Mouse (Mus musculus): ENCODE measurements around the gene Bmp2k.

Gene Bmp2k

DNA sequence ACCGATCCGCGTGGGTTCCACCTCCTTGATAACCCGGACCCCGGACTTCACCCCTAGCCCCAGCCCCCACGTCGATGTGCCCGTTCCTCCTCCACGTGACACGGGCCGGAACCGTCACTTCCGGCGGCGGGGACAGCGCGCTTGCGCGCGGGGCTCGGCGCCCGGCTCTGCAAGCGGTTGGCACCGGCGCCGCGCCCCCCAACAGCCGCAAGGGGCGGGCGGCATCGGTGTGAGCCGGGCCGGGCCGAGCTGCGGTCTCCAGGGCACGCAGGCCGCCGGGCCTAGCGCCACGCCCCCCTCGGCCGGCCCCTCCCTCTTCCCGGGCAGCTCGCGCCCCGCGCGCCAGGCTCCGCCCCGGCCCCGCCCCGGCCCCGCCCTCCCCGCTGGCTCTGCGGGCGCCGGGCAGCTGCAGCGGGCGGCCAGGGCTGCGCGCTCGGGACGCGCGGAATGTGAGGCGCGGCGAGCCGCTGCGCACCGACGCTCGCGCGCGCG, at the start of gene Bmp2k:
Gene Bmp2k, plus strand, starts transcription at position 380 of the 492 bp plus-strand sequence.
- DNase-seq = peak; percentile 92

DNA sequence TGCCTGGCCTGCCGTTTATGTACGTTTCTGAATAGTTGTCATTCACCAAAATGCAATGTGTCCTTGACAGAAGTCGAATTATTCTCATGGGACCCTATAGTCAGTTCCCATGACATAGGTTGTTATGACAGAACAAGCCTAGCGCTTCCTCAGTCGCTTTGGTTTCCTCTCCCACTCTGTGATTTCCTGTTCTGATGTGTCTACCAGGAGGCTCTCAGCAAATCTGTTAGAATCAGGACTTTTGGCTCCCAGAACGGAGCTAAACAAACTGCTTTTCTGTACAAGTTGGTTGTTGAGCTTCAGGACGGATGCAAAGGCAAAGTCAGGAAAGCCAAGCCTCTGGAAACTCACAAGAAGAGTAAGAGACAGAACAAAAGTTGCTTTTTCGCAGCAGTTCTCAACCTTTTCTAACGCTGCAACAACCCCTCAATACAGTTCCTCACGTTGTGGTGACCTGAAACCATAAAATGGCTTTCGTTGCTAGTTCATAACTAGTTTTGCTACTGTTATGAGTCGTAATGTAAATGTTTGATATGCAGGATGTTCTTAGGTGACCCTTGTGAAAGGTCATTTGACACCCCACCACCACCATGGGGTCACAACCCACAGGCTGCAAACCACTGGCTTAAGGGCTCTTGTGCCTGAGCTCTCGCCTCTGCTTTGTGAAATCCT, 48.5 kb upstream of the Bmp2k start:
- no peak for DNase-seq

DNA sequence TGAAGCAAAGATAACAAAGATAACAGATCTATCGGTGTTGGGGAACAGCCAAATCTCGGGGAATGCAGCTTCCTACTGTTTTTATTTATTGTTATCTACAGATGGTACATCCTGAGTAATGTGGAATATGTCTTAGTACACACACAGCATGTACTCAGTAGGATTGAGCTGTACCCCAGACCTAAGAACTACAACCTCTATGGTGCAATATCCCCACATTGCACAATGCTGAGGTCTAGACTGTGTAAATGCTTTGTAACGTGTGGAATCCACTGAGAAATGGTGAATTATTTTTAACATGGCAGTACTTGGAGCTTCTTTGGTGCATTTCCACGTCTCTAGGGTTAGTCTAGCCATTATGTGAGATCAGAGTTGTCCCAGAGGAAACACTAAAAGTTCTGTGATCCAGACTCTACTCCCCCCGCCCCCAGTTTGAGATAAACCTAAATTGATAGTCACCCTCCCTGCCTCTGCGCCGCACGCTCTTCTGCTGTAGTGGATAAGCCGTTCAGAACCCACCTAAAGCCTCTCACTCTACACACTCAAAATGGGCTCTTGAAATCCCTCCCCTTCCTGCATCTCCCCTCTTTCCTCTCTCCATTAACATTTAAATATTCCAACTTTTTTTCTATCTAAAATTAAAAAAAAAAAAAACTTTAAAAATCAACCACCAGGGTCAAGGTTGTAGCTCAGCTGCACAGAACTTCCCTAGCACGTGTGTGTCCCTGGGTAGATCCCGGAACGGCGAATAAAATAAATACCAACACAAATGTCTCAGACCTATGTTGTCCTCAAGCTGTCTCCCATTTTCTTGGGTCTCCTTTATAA, 47.4 kb upstream of the Bmp2k start:
- DNase-seq = no peak

DNA sequence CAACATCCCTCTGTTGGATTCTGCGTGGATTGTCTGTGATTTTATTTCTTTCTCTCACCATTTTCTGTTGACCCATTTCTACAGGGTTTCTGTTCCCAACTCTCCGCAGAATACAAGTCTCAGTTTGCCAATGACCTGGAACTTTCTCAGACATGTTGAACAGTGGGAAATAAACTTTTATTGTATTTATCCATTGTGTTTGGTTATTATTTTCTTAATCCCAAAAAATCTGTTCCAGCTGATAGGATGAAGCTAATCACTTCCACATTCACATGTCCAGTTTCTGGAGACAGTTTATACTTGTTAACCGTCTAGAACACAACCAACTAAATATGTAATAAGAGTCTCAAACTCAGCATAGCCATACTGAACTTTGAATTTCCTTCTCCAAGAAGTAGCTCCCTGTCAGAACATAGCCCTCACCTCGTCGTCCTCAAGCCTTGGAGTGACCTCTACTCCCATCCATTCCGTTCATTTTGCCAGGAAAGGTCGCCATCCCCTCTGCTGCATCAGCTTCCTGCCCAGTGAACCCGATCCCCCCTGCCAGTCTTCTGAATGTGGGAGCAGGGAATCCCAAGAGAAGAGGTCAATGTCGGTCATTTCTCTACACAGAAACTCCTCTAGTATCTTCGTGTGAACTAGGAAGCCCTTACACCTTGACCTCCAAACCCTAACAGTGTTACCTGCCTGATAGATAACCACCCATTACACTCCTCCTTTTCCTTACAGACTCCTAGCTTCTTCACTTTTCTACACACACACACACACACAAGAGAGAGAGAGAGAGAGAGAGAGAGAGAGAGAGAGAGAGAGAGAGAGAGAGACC, 46.6 kb upstream of the Bmp2k start:
- DNase-seq = no peak

DNA sequence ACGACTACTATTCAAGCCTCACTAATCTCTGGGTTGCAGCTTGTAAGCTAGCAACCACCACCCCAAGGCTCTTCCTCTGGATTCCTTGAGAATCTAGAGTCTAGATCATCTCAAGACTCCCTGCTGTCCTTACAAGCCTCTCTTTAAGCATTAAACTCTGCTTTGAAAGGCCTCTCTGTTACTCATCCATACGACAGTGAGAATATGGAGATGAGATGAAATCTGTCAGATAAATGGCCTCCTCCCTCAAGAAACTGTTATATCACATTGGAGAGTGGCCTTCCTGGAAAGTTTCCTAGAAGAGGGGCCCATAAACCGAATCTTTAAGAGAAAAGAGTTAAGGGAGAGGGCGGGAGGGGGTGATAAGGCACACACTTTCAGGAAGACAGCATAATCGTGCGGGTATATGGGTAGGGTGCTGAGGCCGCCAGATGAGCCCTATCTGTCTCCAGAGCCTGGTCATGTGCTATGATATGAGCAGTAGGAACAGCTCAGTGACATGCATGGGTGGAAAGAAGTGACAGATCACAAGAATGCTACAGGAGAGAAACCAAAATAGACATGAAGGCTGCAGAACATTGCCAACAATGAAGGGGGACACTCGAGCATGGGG, 45.9 kb upstream of the Bmp2k start:
- no peak for DNase-seq

DNA sequence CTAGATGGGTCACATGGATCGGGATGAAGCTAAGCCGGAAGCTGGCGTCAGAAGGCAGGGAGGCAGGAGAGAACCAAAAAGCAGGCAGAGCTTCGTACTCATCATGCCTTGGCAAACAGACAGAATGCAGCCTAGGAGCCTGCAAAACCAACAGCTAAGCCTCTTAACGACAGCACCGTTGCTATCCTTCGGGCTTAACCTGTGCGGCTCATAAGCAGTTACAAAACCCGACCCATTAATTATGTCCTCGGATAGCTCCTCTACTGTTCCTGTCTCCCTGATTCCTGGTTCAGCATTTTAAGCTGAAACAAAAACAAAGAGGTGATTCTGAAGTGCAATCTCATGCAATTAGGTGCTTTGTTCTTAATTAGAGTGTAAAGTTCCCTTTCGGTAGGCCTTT, 43.4 kb upstream of the Bmp2k start:
- no peak for DNase-seq

DNA sequence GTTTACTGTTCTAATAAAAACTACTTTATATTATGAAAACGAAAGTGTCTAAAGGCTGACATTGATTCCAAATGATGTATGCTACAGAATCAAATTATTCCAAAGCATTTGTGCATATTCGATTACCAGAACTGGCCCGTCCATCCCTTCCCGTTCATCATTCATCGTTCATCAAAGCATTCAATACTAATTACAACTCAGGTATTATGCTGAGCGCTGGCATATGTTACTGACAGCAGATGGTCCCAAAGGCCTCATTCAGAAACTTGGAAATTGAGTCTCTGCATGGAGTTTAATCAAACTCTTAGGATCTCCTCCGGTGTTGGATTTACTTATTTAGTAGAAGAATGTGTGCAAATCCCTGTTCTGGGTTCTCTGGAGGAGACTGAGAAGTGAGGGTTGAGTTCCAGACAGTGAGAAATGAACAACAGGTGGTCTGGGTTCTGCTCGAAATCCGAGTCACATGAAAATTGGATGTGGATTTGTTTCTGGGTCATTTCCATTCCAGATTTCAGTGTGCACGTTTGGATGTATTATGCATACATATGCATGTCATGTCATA, 42.9 kb upstream of the Bmp2k start:
- no peak for DNase-seq

DNA sequence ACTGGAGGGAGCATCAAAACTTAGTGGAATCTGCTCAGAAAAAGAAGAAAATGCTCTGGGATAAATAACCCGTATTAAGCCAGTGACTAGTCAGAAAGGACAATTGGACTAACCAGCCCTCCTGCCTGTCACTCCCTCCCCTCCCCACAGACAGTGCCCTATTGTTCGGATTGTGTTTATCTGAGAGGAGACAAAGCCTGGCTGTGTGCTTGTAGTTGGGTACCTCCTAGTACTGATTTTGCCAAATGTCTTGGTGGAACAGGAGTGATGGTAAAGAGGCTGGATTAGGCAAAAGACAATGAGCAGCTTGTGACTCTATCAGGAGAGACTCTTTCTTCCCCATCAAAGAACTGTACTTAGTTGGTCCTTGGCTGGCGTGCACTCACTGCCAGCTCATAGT, 40.6 kb upstream of the Bmp2k start:
- no peak for DNase-seq

DNA sequence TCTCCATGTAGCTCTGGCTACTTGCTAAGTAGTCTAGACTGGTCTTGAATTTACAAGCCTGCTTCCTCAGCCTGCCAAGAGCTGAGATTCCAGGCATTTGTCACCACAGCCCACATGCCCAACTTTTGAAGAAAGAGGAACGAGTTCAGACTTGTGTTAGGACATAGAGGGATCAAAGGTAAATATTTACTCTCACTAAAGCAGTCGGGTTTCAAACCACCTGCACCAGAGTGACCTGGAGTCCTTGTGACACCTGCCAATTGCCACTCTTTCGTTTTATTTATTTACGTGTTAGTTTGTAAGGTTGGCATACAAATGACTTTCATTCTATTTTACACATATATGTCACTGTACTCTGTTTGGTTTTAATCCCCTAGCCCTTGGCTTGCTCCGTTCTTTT, 36.4 kb upstream of the Bmp2k start:
- no peak for DNase-seq

DNA sequence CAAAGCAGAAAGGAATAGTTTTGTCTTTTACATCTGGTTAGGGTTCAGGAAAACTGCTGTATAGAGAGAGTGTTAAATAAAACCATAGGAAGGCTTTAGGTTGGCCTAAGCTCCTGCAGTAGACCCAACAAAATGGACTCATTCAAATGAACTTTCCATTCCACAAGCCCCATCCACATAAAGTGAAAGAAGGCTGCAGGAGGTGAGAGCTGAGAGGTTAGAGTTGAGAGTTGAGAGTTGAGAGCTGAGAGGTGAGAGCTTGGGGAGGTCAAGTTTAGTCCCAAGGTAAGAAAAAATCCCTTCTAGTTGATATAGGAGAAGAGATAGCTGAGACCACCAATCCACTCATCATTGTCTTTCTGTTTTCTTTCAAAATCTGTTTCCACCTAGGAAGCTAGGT, 35.6 kb upstream of the Bmp2k start:
- no peak for DNase-seq

DNA sequence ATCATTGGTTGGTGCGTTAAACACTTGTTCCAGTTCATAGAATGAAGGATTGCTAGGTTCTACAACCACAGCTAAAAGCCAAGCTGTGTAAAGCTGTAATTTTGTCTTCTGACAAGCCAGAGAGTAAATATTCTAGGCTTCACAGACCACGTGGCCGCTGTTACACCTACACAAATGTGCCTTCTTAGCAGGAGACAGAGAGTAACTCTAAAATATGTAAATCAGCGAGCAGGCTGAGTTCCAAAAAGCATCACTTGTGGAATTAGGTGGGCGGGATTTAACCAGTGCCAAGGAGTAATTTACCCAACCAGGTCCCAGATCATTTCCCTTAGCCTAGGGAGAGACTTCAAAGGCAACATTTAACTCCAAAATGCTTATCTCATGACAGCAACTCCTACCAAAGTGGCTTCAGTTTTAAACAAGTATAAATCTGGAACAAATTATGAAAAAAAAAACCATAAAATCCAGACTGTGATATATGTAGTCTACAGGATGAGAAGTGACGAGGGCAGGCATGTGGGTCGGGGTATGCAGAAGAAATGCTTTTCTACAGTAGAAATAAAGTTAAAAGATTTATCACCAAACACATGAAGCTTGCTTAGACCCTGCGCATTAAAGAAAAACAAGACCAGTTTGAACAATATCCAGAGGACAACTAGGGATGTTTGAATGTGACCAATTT, 35.1 kb upstream of the Bmp2k start:
- DNase-seq = peak; percentile 39

DNA sequence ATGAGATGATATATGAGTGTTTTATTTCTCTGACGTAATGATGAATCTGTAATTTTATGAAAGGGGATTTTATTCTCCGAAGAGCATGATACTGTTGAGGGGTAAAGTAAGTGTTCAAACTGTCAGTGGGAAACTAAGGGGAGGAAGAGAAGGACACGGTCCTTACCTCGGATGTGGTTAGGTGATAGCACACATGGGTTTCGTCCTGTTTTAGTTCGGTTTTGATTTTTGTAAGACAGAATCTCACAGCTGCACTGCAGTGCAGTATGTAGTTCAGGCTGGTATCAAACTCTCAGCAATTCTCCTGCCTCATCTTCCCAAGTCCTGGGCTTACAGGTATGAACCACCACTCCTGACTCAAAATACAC, 34.6 kb upstream of the Bmp2k start:
- DNase-seq = no peak

DNA sequence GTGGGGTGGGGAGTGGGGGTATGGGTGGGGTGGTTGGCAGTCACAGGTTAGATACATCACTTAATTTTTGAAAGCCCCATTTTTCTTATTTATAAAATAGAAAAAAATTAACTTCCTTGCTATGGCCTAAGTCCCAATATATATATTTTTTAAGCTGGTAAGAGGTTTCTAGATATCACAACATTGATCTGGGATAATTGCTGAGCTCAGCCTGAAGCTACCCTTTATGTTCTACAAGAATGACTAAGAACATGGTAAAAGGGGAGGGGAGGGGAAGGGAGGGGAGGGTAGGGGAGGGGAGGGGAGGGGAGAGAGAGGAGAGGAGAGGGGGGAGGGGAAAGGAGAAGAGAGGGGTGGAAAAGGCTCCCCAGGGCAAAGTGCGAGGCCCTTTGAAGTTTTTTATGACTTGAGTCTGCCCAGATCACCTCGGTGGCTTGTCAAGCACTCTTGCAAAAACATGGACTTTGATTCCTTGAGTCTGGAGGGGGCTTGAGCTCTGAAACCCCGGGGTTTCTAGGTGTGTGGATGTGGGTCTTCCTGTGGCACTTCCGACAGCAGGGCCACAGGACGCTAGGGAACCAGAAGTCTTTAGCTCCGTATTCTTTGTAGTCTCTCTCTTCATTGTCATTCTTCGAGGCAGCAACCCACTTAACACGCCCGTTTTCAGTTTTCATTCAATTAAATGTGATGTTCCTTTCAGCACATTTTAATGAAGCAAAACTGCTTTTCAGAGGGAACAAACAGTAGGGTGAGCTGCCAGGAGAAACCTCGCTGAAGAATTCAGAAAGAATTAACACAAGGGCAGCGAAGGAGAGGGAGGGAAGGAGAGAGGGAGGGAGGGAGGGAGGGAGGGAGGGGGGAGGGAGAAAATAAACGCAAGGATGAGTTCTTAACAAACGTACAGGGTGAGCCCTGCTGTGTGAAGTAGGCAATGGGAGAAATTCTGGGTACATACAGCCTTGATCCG, 33.1 kb upstream of the Bmp2k start:
- no peak for DNase-seq

DNA sequence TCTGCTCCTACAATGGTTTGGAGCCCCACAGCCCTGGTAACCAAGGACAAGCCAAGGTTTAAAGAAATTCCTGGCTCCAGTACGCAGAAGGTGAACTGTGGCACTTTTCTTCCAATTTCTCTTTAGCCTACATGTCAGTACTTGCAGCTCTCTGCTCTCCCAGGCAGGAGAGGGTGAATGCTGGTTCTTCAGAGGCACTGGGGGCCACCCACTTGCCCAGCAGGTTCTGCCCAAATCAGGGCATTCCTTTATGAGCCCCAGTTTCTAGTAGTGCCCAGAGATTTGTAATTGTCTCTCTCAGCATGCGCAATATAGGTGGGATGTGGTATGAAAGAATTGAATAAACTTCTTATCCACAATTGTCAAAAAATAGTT, 32.5 kb upstream of the Bmp2k start:
- DNase-seq = no peak

DNA sequence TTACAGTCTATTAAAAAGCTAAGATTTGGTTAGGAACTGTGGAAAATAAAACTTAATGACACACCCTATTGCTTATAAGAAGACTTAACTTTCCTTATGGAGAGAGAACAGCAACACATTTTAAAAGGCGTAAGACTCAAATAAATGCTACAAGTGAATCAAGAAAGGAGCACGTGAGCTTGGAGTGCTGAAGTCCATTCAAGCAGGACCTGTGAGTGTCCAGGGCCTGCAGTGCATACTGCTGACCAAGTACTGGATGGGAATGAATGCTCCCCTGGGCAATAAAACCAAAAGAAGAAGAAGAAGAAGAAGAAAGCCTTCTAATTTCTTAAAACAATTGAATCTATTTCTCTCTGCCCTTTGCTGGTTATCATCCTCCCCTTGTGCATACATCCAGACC, 32.0 kb upstream of the Bmp2k start:
- DNase-seq = no peak

DNA sequence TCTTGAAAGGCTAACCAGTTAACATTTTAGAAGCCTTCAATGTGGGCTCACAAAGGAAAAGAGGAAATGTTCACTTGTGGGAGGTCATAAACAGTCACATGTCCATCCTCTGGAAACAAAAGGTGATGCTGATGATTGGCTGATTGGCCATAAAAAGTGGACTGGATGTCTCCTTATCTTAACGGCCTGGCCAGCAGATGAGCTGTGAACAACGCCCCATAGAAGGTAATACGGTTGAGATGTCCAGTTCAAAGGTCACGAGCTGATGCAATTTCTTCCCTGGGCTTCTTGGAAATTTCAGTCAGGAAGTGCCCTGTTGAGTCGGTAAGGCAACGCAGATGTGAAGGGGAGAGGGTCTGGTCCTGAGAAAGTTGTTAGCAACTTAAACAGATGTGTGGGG, 28.9 kb upstream of the Bmp2k start:
- DNase-seq = no peak

DNA sequence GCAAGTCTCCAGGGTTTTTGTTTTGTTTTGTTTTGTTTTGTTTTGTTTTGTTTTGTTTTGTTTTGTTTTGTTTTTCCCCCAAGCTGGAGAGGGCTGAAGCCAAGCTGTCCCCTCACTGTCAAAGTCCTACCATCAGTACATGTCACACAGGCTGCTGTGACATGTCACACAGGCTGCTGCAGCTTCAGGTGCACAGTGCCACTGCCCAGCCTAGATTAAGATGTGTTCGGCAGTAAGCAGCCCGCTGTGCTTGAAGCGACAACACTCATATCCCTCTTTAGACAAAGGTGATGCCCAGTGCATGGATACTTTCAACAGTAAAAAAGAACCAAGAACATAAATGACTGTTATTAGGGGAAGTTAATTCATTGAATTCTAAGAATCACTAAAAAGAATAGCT, 28.5 kb upstream of the Bmp2k start:
- DNase-seq = no peak

DNA sequence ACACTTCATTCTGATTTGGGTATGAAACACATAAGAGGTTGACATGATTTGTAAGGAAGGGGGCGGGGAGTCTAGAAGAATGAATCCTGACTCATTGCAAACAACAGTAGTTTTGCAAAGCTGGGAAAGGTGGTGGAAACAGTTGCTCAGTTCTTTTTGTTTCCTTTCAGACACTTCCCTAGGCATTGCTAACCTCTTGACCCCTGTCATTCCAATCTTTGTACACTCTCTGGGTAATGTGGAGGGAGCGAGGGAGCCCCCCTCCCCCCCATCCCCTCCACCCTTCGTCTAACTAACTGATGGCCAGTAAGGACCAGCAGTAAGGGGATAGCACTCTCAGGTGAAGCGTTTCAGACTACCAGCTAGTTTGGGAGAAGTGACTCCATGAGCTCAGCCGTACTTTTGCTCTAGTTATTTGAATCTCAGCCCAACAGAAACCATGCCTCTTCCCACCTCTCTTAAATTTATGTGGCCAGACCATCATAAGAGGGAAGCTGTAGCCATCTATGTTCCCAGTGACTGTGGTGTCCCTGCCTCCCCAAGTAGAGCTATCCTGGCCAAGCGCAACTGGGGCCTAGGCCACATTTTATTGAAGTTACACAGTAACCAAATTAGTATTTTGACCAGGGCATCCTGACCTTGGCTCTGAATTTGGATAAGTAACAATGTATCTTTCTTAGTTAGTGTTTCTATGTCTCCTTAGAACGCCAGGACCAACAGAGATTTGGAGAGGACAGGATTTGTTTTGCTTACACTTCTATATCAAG, 27.6 kb upstream of the Bmp2k start:
- no peak for DNase-seq

DNA sequence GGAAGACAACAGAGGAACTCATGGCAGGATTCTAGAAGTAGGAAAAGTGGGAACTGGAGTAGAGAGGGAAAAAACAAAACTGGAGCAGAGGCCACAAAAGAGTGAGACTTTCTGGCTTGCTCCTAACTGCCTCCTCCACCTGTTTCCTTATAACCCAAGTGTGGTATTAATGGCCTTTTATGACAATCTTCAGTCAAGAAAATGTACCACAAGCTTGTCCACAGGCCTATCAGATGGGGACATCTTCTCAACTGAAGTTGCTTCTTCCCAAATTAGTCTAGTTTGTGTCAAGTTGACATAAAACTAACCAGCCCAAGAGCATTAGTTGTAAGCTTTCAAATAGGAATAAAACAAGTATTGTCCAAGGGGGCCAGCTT, 27.0 kb upstream of the Bmp2k start:
- DNase-seq = no peak

DNA sequence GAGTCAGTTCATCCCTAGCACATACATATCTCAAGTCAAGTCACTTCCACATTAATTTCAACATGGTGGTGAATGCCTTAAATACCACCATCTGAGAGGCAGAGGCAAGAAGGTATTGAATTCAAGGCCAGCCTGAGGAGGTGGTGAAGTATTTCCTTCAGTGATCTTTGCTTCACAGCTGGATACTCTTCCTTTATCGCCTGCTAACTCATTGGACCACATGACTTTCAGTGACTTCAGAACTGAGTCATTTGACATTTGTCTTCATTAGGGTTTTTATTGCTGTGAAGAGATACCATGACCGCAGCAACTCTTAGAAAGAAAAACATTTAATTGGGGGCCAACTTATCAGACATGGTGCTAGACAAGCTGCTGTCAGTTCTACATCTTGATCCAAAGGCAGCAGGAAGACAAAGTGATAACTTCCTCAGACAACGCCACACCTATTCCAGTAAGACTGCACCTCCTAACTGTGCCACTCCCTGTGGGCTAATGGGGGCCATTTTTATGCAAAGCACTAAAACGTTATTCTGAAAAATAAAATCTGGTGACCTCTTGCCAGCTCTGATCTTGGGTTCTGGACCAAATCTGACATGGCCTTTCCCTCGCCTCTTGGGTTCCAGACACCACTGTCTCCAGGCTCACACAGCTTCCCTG, 24.9 kb upstream of the Bmp2k start:
- DNase-seq = no peak
